Mouse (Mus musculus): Measurements from ENCODE around the gene Dcbld1.

GRCm38 (mm10) chr10:52321918-52322317 is 88.5 kb downstream of the Dcbld1 start:
- TF ChIP-seq CTCF (IDR thresholded peaks at IDR 0.05; ENCODE audit: borderline replicate concordance, extremely low read depth, insufficient read depth, insufficient read length): no peak
- no peak for TF ChIP-seq POLR2A (IDR thresholded peaks at IDR 0.05; ENCODE audit: borderline replicate concordance, extremely low read depth, insufficient read depth, insufficient read length, poor library complexity, severe bottlenecking)

All from brain, embryonic 14.5 days (tissue).